Mouse (Mus musculus) heart, postnatal 36 days (tissue): ENCODE measurements around the gene Pibf1. TPM values are rescaled to one million over a fixed set of nuclear protein-coding genes. Genes with fewer than 3 reads are reported as not detected.

Experiments used
- DNase-seq, 2 experiments: peaks; one replicate each; pipeline ENCODE4 v3.0.0; 2021 to 2022
- intact Hi-C: fragments of 180-260 bp; cut with DNase I; formaldehyde crosslinking; loops from one replicate; pipeline ENCODE4 v1.15.1; 2025
- total RNA-seq, 2 experiments: library from RNA; stranded (reverse); gene quantifications; 2 replicates each; pipeline ENCODE4 v1.2.3; 2021

Gene Pibf1
- total RNA-seq, 2 experiments from 2014 or later, result 7.5 to 8.2 TPM

GRCm38 (mm10) chr14:99244508-99244907 is 145.3 kb downstream of the Pibf1 start:
- DNase-seq, result no peak
- intact Hi-C loops, result no loop called here

GRCm38 (mm10) chr14:99262026-99262425 is 162.8 kb downstream of the Pibf1 start:
- intact Hi-C loops, result no loop called here
- no peak for DNase-seq

- intact Hi-C loops, result no loop called here
- no peak for DNase-seq
These were observed 164.6 kb downstream of the Pibf1 start for GRCm38 (mm10) chr14:99263816-99264215.

GRCm38 (mm10) chr14:99265791-99266190 is 166.6 kb downstream of the Pibf1 start:
- intact Hi-C loops, result no loop called here
- no peak for DNase-seq

- intact Hi-C loops, result no loop called here
These were observed 167.5 kb downstream of the Pibf1 start for GRCm38 (mm10) chr14:99266749-99267148.

GRCm38 (mm10) chr14:99274056-99274455 is 174.8 kb downstream of the Pibf1 start:
- no peak for DNase-seq
- intact Hi-C loops, result no loop called here

More at GRCm38 (mm10) chr14:99266749-99267148, 167.5 kb downstream of the Pibf1 start:
- no peak for DNase-seq

GRCm38 (mm10) chr14:99275827-99276226 is 176.6 kb downstream of the Pibf1 start:
- intact Hi-C loops, result no loop called here
- no peak for DNase-seq

- intact Hi-C loops, result no loop called here
These were observed 179.1 kb downstream of the Pibf1 start for GRCm38 (mm10) chr14:99278312-99278711.

GRCm38 (mm10) chr14:99278763-99279486 is 179.7 kb downstream of the Pibf1 start:
- no peak for DNase-seq
- intact Hi-C loops, result no loop called here

More at GRCm38 (mm10) chr14:99278312-99278711, 179.1 kb downstream of the Pibf1 start:
- no peak for DNase-seq

GRCm38 (mm10) chr14:99280399-99280798 is 181.2 kb downstream of the Pibf1 start:
- no peak for DNase-seq
- intact Hi-C loops, result no loop called here

- no peak for DNase-seq
- intact Hi-C loops, result no loop called here
These were observed 181.7 kb downstream of the Pibf1 start for GRCm38 (mm10) chr14:99280825-99281433.

GRCm38 (mm10) chr14:99285486-99285885 is 186.3 kb downstream of the Pibf1 start:
- intact Hi-C loops, result no loop called here
- no peak for DNase-seq

- intact Hi-C loops, result no loop called here
- no peak for DNase-seq
These were observed 193.0 kb downstream of the Pibf1 start for GRCm38 (mm10) chr14:99292176-99292575.

GRCm38 (mm10) chr14:99294424-99294823 is 195.2 kb downstream of the Pibf1 start:
- DNase-seq, result no peak
- intact Hi-C loops, result no loop called here

- intact Hi-C loops, result loop anchor here (5.0 kb wide), 1 partner anchor 153 kb away; no protein-coding TSS in a partner anchor
- DNase-seq, result no peak
These were observed 196.6 kb downstream of the Pibf1 start for GRCm38 (mm10) chr14:99295606-99296341.

GRCm38 (mm10) chr14:99298385-99299021 is 199.3 kb downstream of the Pibf1 start, which contains the start of gene Klf5:
Klf5 (plus strand) TSS chr14:99298691.
- peak; percentile 89 to 91 for DNase-seq
- intact Hi-C loops, result loop anchor here (5.0 kb wide), 1 partner anchor 156 kb away; no protein-coding TSS in a partner anchor

- intact Hi-C loops, result loop anchor here (5.0 kb wide), 1 partner anchor 157 kb away; no protein-coding TSS in a partner anchor
- DNase-seq, result peak; percentile 59 to 61
These were observed 199.8 kb downstream of the Pibf1 start for GRCm38 (mm10) chr14:99299022-99299481.

GRCm38 (mm10) chr14:99299701-99300191 is 200.5 kb downstream of the Pibf1 start:
- peak; percentile 3 to 4 for DNase-seq
- intact Hi-C loops, result loop anchor here (5.0 kb wide), 1 partner anchor 157 kb away; no protein-coding TSS in a partner anchor

- no peak for DNase-seq
- intact Hi-C loops, result loop anchor here (1.0 kb wide), 1 partner anchor 43 kb away; no protein-coding TSS in a partner anchor
These were observed 202.2 kb downstream of the Pibf1 start for GRCm38 (mm10) chr14:99301472-99301871.
